Mouse (Mus musculus): ENCODE results near the gene Draxin.

- TF ChIP-seq CTCF (conservative IDR thresholded peaks at IDR 0.05; ENCODE audit: low read length): no peak
- no peak for TF ChIP-seq POU5F1 (IDR thresholded peaks at IDR 0.05; ENCODE audit: borderline replicate concordance, low read length)
Observed at GRCm38 (mm10) chr4:148122694-148123066, 7.8 kb downstream of the Draxin start.

All from E14TG2a.4 (cell line).